Mouse (Mus musculus) neural tube, embryonic 14.5 days (tissue): ENCODE measurements at regions not wholly inside any gene's neighbourhood (a gene's known extent, or its start where the extent isn't known, plus 50 kb on each side); places are given as distances from the start of the nearest gene placed in this dataset.

ENCODE experiments used
- ATAC-seq: fragments of 200-750 bp; cut with Nextera tagmentation; 2 replicates; pipeline ENCODE4 v1.8.0; 2017; ENCODE audit warnings: low read depth, mild to moderate bottlenecking, moderate TSS enrichment, moderate library complexity
- H3K27ac ChIP-seq: fragments of 300-500 bp; sonication (generic); 2 replicates; pipeline ENCODE4 v1.5.1; 2014; ENCODE audit warnings: low read depth, mild to moderate bottlenecking, control low read depth, low read length, moderate library complexity, mixed read lengths
- H3K27me3 ChIP-seq: fragments of 300-500 bp; sonication (generic); 2 replicates; pipeline ENCODE4 v1.6.1; 2014; ENCODE audit warnings: low read length; ENCODE audit not compliant: control insufficient read depth, insufficient read depth
- H3K36me3 ChIP-seq: fragments of 300-500 bp; sonication (generic); 2 replicates; pipeline ENCODE4 v1.6.1; 2014; ENCODE audit warnings: low read length, mixed read lengths; ENCODE audit not compliant: control insufficient read depth, insufficient read depth
- H3K4me1 ChIP-seq: fragments of 300-500 bp; sonication (generic); 2 replicates; pipeline ENCODE4 v1.6.1; 2014; ENCODE audit warnings: low read length; ENCODE audit not compliant: control insufficient read depth, insufficient read depth
- H3K4me2 ChIP-seq: fragments of 300-500 bp; sonication (generic); 2 replicates; pipeline ENCODE4 v1.6.1; 2014; ENCODE audit warnings: mild to moderate bottlenecking, low read depth, low read length, control low read depth
- H3K4me3 ChIP-seq: fragments of 300-500 bp; sonication (generic); 2 replicates; pipeline ENCODE4 v1.5.1; 2014; ENCODE audit warnings: low read depth, low read length, control low read depth, mixed read lengths
- H3K9ac ChIP-seq: fragments of 300-500 bp; sonication (generic); replicated peaks from 2 replicates; pipeline ENCODE4 v1.6.1; 2014; ENCODE audit warnings: low read depth, mild to moderate bottlenecking, control low read depth, low read length, mixed read lengths
- H3K9me3 ChIP-seq: fragments of 300-500 bp; sonication (generic); 2 replicates; pipeline ENCODE4 v1.6.1; 2016; ENCODE audit warnings: low read length; ENCODE audit not compliant: control insufficient read depth
- WGBS: fragments of 180-500 bp; shearing (Covaris S2); extraction: QIAGEN DNeasy Blood & Tissue Kit; methylation state at CpG from one replicate; pipeline ENCODE4 v1.1.7; 2014; 5-methylcytosine and 5-hydroxymethylcytosine counted together

- no peak overlapping the region for H3K27ac ChIP-seq
- no peak for ATAC-seq
- H3K36me3 ChIP-seq: no peaks in the 10 kb centered on the region
- no peaks in the 10 kb centered on the region for H3K9me3 ChIP-seq
- H3K4me3 ChIP-seq: no peak overlapping the region
- no peak overlapping the region for H3K4me2 ChIP-seq
- H3K27me3 ChIP-seq: no peaks in the 10 kb centered on the region
- no peaks in the 10 kb centered on the region for H3K4me1 ChIP-seq
- no peak overlapping the region for H3K9ac ChIP-seq
- WGBS: 94% methylated on average over 2 of the region's 2 CpGs
These were observed 314.0 kb downstream of the Inhba start for GRCm38 (mm10) chr13:16325661-16326060.

- no peak for ATAC-seq
- Histone ChIP-seq H3K36me3 (no peaks in the 10 kb centered on the region), H3K4me3 (no peak overlapping the region), H3K9me3 (no peaks in the 10 kb centered on the region), H3K9ac (no peak overlapping the region), H3K4me2 (no peak overlapping the region), H3K4me1 (no peaks in the 10 kb centered on the region), H3K27ac (no peak overlapping the region), H3K27me3 (no peaks in the 10 kb centered on the region)
- WGBS: 89% methylated on average over 1 of the region's 1 CpGs
These were observed 330.1 kb downstream of the Inhba start for GRCm38 (mm10) chr13:16341727-16342126.

GRCm38 (mm10) chr13:16342171-16342570, 330.5 kb downstream of the Inhba start:
- H3K36me3 ChIP-seq: no peaks in the 10 kb centered on the region
- no peak for ATAC-seq
- no peak overlapping the region for H3K4me2 ChIP-seq
- H3K27ac ChIP-seq: no peak overlapping the region
- H3K4me3 ChIP-seq: no peak overlapping the region
- H3K27me3 ChIP-seq: no peaks in the 10 kb centered on the region
- no peak overlapping the region for H3K9ac ChIP-seq
- H3K9me3 ChIP-seq: no peaks in the 10 kb centered on the region
- no peaks in the 10 kb centered on the region for H3K4me1 ChIP-seq
- WGBS: 87% methylated on average over 4 of the region's 4 CpGs

GRCm38 (mm10) chr13:16343280-16343945, 331.8 kb downstream of the Inhba start:
- Histone ChIP-seq H3K4me3 (no peak overlapping the region), H3K36me3 (no peaks in the 10 kb centered on the region), H3K4me1 (no peaks in the 10 kb centered on the region), H3K27ac (no peak overlapping the region), H3K9ac (no peak overlapping the region), H3K9me3 (no peaks in the 10 kb centered on the region), H3K4me2 (no peak overlapping the region), H3K27me3 (no peaks in the 10 kb centered on the region)
- no peak for ATAC-seq
- 79% methylated on average over 4 of the region's 4 CpGs for WGBS

GRCm38 (mm10) chr13:16349353-16349752, 337.7 kb downstream of the Inhba start:
- Histone ChIP-seq H3K4me2 (no peak overlapping the region), H3K27me3 (no peaks in the 10 kb centered on the region), H3K27ac (no peak overlapping the region), H3K36me3 (no peaks in the 10 kb centered on the region), H3K4me1 (no peaks in the 10 kb centered on the region), H3K9me3 (no peaks in the 10 kb centered on the region), H3K4me3 (no peak overlapping the region), H3K9ac (no peak overlapping the region)
- 28% methylated on average over 1 of the region's 1 CpGs for WGBS
- no peak for ATAC-seq

- Histone ChIP-seq H3K9ac (no peak overlapping the region), H3K4me2 (no peak overlapping the region), H3K4me1 (no peaks in the 10 kb centered on the region), H3K27me3 (no peaks in the 10 kb centered on the region), H3K4me3 (no peak overlapping the region), H3K27ac (no peak overlapping the region), H3K9me3 (no peaks in the 10 kb centered on the region), H3K36me3 (no peaks in the 10 kb centered on the region)
- 89% methylated on average over 3 of the region's 3 CpGs for WGBS
- no peak for ATAC-seq
These were observed 338.4 kb downstream of the Inhba start for GRCm38 (mm10) chr13:16350061-16350460.

- no peaks in the 10 kb centered on the region for H3K36me3 ChIP-seq
- no peaks in the 10 kb centered on the region for H3K27me3 ChIP-seq
- H3K4me2 ChIP-seq: no peak overlapping the region
- H3K9ac ChIP-seq: no peak overlapping the region
- H3K4me1 ChIP-seq: no peaks in the 10 kb centered on the region
- H3K9me3 ChIP-seq: no peaks in the 10 kb centered on the region
- no peak overlapping the region for H3K4me3 ChIP-seq
- no peak for ATAC-seq
- 82% methylated on average over 1 of the region's 1 CpGs for WGBS
- H3K27ac ChIP-seq: no peak overlapping the region
These were observed 343.7 kb downstream of the Inhba start for GRCm38 (mm10) chr13:16355316-16355715.

- no peaks in the 10 kb centered on the region for H3K4me1 ChIP-seq
- H3K27me3 ChIP-seq: no peaks in the 10 kb centered on the region
- H3K4me2 ChIP-seq: no peak overlapping the region
- ATAC-seq: no peak
- H3K9me3 ChIP-seq: no peaks in the 10 kb centered on the region
- H3K9ac ChIP-seq: no peak overlapping the region
- H3K27ac ChIP-seq: no peak overlapping the region
- H3K4me3 ChIP-seq: no peak overlapping the region
- no peaks in the 10 kb centered on the region for H3K36me3 ChIP-seq
- WGBS: 85% methylated on average over 5 of the region's 5 CpGs
These were observed 367.8 kb downstream of the Inhba start for GRCm38 (mm10) chr13:16379492-16379891.

GRCm38 (mm10) chr13:16379949-16380348, 368.3 kb downstream of the Inhba start:
- Histone ChIP-seq H3K27me3 (no peaks in the 10 kb centered on the region), H3K9ac (no peak overlapping the region), H3K4me2 (no peak overlapping the region), H3K4me3 (no peak overlapping the region), H3K36me3 (no peaks in the 10 kb centered on the region), H3K27ac (no peak overlapping the region), H3K9me3 (no peaks in the 10 kb centered on the region), H3K4me1 (no peaks in the 10 kb centered on the region)
- 97% methylated on average over 2 of the region's 2 CpGs for WGBS
- no peak for ATAC-seq
